Mouse (Mus musculus) subcutaneous adipose tissue, adult 2 months (tissue): ENCODE data around the gene Scg2. TPM values are rescaled to one million over a fixed set of nuclear protein-coding genes. Genes with fewer than 3 reads are reported as not detected.

Experiments used
- polyA plus RNA-seq: library from polyadenylated mRNA; depleted of rRNA; stranded (reverse); fragments of >200 nt; gene quantifications from 2 replicates; pipeline ENCODE4 v1.2.3, GENCODE M21; 2012; ENCODE audit warnings: low replicate concordance; rRNA removed

The Scg2 gene
- polyA plus RNA-seq, result 0.09 TPM in 1 of 2 replicates, not detected in the other

DNA sequence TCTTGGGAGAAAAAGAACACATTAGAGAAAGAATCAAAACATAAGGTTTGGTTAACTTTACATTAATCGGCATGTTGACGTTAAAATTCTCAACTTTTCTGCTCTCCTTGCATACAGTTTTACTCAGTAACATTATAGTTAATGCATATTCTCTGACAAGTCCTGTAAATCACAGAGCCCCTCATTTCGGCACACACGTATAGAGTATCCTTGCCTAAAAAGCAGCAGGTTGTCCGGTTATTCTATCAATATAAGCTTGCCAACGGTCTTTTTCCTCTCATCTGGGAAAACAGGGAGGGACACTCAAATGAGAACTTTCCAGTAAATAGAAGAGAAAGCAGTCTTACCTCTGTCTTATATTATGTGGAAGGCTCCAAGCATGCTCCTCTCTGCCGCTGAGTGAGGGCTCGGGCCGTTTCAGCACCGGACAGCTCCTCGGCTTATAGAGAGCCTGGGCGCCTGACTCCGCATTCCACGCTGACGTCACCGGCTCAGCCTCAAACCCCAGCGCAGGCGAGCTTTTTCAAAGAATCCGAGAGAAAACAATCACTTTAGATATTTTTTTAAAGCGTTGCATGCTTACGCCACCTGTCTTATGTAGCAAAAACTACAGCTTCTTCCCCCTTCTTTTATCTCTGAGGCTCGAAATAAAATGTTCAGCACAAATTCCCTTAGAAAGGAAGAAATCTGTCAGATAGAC, at the start of gene Scg2:
Gene Scg2, minus strand, starts transcription at position 512 of the 700 bp plus-strand sequence.

Other genes with a start within 250 kb of the Scg2 start
- 0.95 and 79.0 TPM in 2 replicates for gene Ap1s3, start 231.9 kb upstream of the Scg2 start, polyA plus RNA-seq